8 mouse cellular contexts compared by ENCODE assay signal in the genomic region with DNA sequence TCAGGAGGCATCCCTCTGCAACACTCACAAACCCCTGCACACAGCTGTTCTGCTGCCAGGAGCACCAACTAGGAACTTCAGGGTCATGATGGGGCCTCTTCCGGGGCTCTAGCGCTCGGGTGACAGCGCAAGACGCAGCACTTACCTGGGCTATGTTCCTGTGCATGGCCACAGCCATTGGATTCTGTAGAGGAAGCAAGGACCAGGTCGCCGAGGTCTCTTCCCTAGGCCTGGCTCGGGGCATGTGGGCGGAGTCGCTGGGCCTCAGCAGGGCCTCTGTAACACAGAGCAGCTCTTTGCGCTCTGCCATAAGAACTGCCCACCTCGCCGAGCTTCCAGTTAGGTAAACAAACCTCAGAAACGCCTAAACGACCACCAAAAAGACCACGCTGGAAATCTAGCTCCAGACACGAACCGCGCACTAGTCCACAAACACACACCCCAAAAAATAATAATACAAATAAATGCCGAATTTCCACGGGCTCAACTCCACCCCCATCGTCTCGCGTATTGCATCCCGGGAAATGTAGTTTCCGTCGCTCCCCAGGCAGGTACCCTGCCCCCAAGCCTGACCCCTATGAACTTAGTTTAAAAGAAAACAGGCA. TPM values are rescaled to one million over a fixed set of nuclear protein-coding genes. Genes with fewer than 3 reads are reported as not detected.
DNase-seq lines count a peak whose midpoint lies in the region; ATAC-seq and TF ChIP-seq lines count a peak whose summit lies in the region.

A gene (minus strand): TSS at position 507 of the 605 bp plus-strand sequence.

- no peak for TF ChIP-seq CTCF in heart, adult 2 months (IDR thresholded peaks at IDR 0.05)
- TF ChIP-seq CTCF in kidney, adult 2 months (conservative IDR thresholded peaks at IDR 0.05; ENCODE audit: insufficient read depth, insufficient read length, low read depth, low read length): no peak

- peak; percentile 92 for ATAC-seq in embryonic facial prominence, embryonic 12.5 days (ENCODE audit: insufficient number of reproducible peaks, insufficient read depth, low FRiP score, low TSS enrichment)
- peak; percentile 96 for ATAC-seq in limb, embryonic 11.5 days (ENCODE audit: insufficient number of reproducible peaks, low FRiP score, low TSS enrichment, low read depth)
- ATAC-seq in midbrain, embryonic 13.5 days: peak; percentile 95

- TF ChIP-seq POLR2A in heart, adult 2 months (IDR thresholded peaks at IDR 0.05; ENCODE audit: insufficient read depth, low read depth, low read length): no peak
- no peak for TF ChIP-seq POLR2A in kidney, adult 2 months (IDR thresholded peaks at IDR 0.05; ENCODE audit: low read depth, low read length)

- peak within 1 kb of the TSS; percentile 60; the same call in 1 of the 2 replicates for H3K27ac ChIP-seq in embryonic facial prominence, embryonic 12.5 days
- H3K27ac ChIP-seq in heart, adult 2 months: peak within 1 kb of the TSS; percentile 69
- H3K27ac ChIP-seq in kidney, adult 2 months (ENCODE audit: insufficient read depth, low read depth, low read length): no peak within 1 kb of the TSS; the same call in 1 of the 2 replicates
- no peak within 1 kb of the TSS for H3K27ac ChIP-seq in limb, embryonic 11.5 days (replicated peaks; ENCODE audit: low read depth, low read length)
- H3K27ac ChIP-seq in midbrain, embryonic 13.5 days: 0 out of 2 replicates have a peak within 1 kb of the TSS, but pooled peaks have one; percentile 44

- H3K36me3 ChIP-seq in embryonic facial prominence, embryonic 12.5 days: 0 out of 2 replicates have a peak, but pooled peaks cover 2% of the 10 kb centered on the region
- no peaks in the 10 kb centered on the region for H3K36me3 ChIP-seq in heart, adult 2 months (ENCODE audit: control insufficient read depth, insufficient read depth, low read length)
- H3K36me3 ChIP-seq in kidney, adult 2 months (ENCODE audit: control insufficient read depth, insufficient read depth, low read length): no peaks in the 10 kb centered on the region; the same call in 1 of the 2 replicates
- no peaks in the 10 kb centered on the region for H3K36me3 ChIP-seq in limb, embryonic 11.5 days (ENCODE audit: control insufficient read depth, insufficient read depth, low read length)
- H3K36me3 ChIP-seq in midbrain, embryonic 13.5 days: peaks cover 21% of the 10 kb centered on the region

- no peaks in the 10 kb centered on the region for H3K4me1 ChIP-seq in embryonic facial prominence, embryonic 12.5 days
- no peaks in the 10 kb centered on the region for H3K4me1 ChIP-seq in heart, adult 2 months (ENCODE audit: control insufficient read depth, insufficient read depth, low read length)
- peaks cover 5% of the 10 kb centered on the region; the same call in 1 of the 2 replicates for H3K4me1 ChIP-seq in kidney, adult 2 months (ENCODE audit: control insufficient read depth, insufficient read depth, low read length)
- no peaks in the 10 kb centered on the region for H3K4me1 ChIP-seq in limb, embryonic 11.5 days (ENCODE audit: control insufficient read depth, insufficient read depth, low read length)
- H3K4me1 ChIP-seq in midbrain, embryonic 13.5 days (replicated peaks): peaks cover 16% of the 10 kb centered on the region

- H3K79me2 ChIP-seq in heart, adult 2 months (replicated peaks; ENCODE audit: control insufficient read depth, insufficient read depth, low read length): no peaks in the 10 kb centered on the region; the same call in 1 of the 2 replicates

- WGBS in embryonic facial prominence, embryonic 12.5 days: under 1% methylated on average over 27 of the region's 27 CpGs
- 1% methylated on average over 27 of the region's 27 CpGs for WGBS in heart, adult 2 months
- WGBS in kidney, adult 2 months: under 1% methylated on average over 27 of the region's 27 CpGs
- WGBS in limb, embryonic 11.5 days: under 1% methylated on average over 27 of the region's 27 CpGs
- 1% methylated on average over 27 of the region's 27 CpGs for WGBS in midbrain, embryonic 13.5 days

- DNase-seq in urinary bladder, adult 18-20 months (ENCODE audit: low spot score in 2 of 2): peak; percentile 31 to 63
- no peak for DNase-seq in urinary bladder, postnatal 10 days (ENCODE audit: low spot score)
- peak; percentile 67 to 69 for DNase-seq in heart, adult 2 months
- peak; percentile 77 for DNase-seq in kidney, adult 2 months
- DNase-seq in limb, embryonic 11.5 days (ENCODE audit: low spot score): peak; percentile 81
- DNase-seq in spleen, adult 18-20 months: peak; percentile 19 to 40

- no peak for TF ChIP-seq EP300 in heart, adult 2 months (IDR thresholded peaks at IDR 0.05; ENCODE audit: insufficient read depth, low read depth, low read length)

- peak within 1 kb of the TSS; percentile 78 for H3K9ac ChIP-seq in embryonic facial prominence, embryonic 12.5 days
- H3K9ac ChIP-seq in heart, adult 2 months (ENCODE audit: low read depth, low read length): peak within 1 kb of the TSS; percentile 65
- H3K9ac ChIP-seq in limb, embryonic 11.5 days (ENCODE audit: low read length): peak within 1 kb of the TSS; percentile 82
- H3K9ac ChIP-seq in midbrain, embryonic 13.5 days (replicated peaks): peak within 1 kb of the TSS; percentile 84

- peak within 1 kb of the TSS; percentile 64 for H3K4me2 ChIP-seq in embryonic facial prominence, embryonic 12.5 days (replicated peaks)
- H3K4me2 ChIP-seq in limb, embryonic 11.5 days (ENCODE audit: low read depth, severe bottlenecking): peak within 1 kb of the TSS; percentile 54
- H3K4me2 ChIP-seq in midbrain, embryonic 13.5 days (replicated peaks): peak within 1 kb of the TSS; percentile 69

- H3K4me3 ChIP-seq in embryonic facial prominence, embryonic 12.5 days: peak within 1 kb of the TSS; percentile 66
- peak within 1 kb of the TSS; percentile 54 for H3K4me3 ChIP-seq in heart, adult 2 months
- H3K4me3 ChIP-seq in kidney, adult 2 months (ENCODE audit: insufficient read depth, low read depth, low read length): peak within 1 kb of the TSS; percentile 54
- H3K4me3 ChIP-seq in limb, embryonic 11.5 days (ENCODE audit: low read depth, low read length): peak within 1 kb of the TSS; percentile 52
- peak within 1 kb of the TSS; percentile 65 for H3K4me3 ChIP-seq in midbrain, embryonic 13.5 days (replicated peaks)

- H3K9me3 ChIP-seq in embryonic facial prominence, embryonic 12.5 days: no peaks in the 10 kb centered on the region
- no peaks in the 10 kb centered on the region for H3K9me3 ChIP-seq in limb, embryonic 11.5 days (ENCODE audit: control insufficient read depth, low read length)
- no peaks in the 10 kb centered on the region for H3K9me3 ChIP-seq in midbrain, embryonic 13.5 days

- intact Hi-C loops in heart, adult 2 months (cut with DNase I): loop anchor here (2.0 kb wide), 1 partner anchor 56 kb away; a partner anchor contains a TSS

- no peaks in the 10 kb centered on the region for H3K27me3 ChIP-seq in embryonic facial prominence, embryonic 12.5 days
- H3K27me3 ChIP-seq in heart, adult 2 months (ENCODE audit: control insufficient read depth, insufficient read depth, low read length): no peaks in the 10 kb centered on the region
- H3K27me3 ChIP-seq in kidney, adult 2 months (replicated peaks; ENCODE audit: control insufficient read depth, insufficient read depth, low read length): no peaks in the 10 kb centered on the region
- H3K27me3 ChIP-seq in limb, embryonic 11.5 days (ENCODE audit: control insufficient read depth, insufficient read depth, low read length): no peaks in the 10 kb centered on the region
- H3K27me3 ChIP-seq in midbrain, embryonic 13.5 days: no peaks in the 10 kb centered on the region

RNA-seq across cellular contexts. Expression of the gene that starts here (rescaled TPM):
- polyA plus RNA-seq in embryonic facial prominence, embryonic 12.5 days (2016; fragmentation: Nextera tagmentation; extraction: Ambion mirVana): 5.4 and 5.8 TPM in 2 replicates
- total RNA-seq in heart, adult 2 months (2021): 1 to 10 TPM; 1.4 to 1.8 TPM
- 0.76 and 2.1 TPM in 2 replicates for polyA plus RNA-seq in heart, adult 2 months (2012; rRNA removed)
- polyA plus RNA-seq in kidney, adult 2 months (2012; rRNA removed): 0.92 and 0.98 TPM in 2 replicates
- 4.6 and 5.3 TPM in 2 replicates for polyA plus RNA-seq in limb, embryonic 11.5 days (2014; fragmentation: Nextera tagmentation; extraction: Ambion mirVana)
- polyA plus RNA-seq in midbrain, embryonic 13.5 days (2015; fragmentation: Nextera tagmentation; extraction: Ambion mirVana): 8.0 and 10.9 TPM in 2 replicates

Comparison
In these comparisons a context has a peak if more than half of its experiments do, and no peak if none do; other contexts are left out.
1. Peak in DNase-seq and H3K4me3 ChIP-seq in kidney, adult 2 months; RNA of the gene not detected or under 1 TPM.
2. H3K27ac ChIP-seq: peak in embryonic facial prominence, embryonic 12.5 days (single experiment), heart, adult 2 months (single experiment) and midbrain, embryonic 13.5 days (single experiment); none in kidney, adult 2 months (single experiment) and limb, embryonic 11.5 days (single experiment).
3. Peak in every context shown above with its lines, with median percentiles within 50 percentile points of each other: ATAC-seq, H3K4me2 ChIP-seq, H3K4me3 ChIP-seq and H3K9ac ChIP-seq.